Mouse (Mus musculus) neural tube, embryonic 10.5 days (tissue): ENCODE results near the gene Ccl12.

Experiments
- DNase-seq: peaks from one replicate; pipeline ENCODE4 v3.0.0-alpha.2; 2017; ENCODE audit warnings: low spot score; ENCODE audit errors: extremely low spot score

Gene Ccl12

DNA sequence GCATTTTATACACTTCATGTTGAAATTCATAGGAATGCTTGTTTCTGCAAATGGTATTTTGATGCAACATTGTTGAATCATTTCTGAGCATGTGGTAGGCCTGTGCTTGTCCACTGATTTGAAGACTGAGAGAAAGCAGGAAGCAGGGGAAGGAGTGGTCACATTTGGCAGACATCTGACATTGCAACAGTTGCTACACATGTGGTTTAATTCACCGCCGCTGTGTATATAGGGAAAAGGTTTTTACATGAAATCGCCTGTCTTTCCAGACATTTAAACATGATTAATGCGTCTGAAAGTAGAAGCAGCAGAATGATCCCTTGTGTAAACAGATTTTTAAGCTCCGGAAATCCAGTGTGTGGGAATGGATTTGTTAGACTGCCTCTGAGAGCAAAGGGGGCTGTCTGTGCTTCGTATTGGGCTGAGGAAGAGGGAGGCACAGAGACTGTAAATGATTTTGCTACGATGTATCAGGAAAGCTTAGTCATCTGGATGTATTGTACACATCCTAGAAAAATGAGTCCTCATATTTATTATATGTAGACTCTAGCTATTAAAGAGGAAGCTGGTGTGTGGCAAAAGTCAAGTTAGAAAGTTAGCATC is 37.9 kb downstream of the Ccl12 start:
- no peak for DNase-seq
